Mouse (Mus musculus): Measurements from ENCODE around the gene Rpn1.

The Rpn1 gene

DNA sequence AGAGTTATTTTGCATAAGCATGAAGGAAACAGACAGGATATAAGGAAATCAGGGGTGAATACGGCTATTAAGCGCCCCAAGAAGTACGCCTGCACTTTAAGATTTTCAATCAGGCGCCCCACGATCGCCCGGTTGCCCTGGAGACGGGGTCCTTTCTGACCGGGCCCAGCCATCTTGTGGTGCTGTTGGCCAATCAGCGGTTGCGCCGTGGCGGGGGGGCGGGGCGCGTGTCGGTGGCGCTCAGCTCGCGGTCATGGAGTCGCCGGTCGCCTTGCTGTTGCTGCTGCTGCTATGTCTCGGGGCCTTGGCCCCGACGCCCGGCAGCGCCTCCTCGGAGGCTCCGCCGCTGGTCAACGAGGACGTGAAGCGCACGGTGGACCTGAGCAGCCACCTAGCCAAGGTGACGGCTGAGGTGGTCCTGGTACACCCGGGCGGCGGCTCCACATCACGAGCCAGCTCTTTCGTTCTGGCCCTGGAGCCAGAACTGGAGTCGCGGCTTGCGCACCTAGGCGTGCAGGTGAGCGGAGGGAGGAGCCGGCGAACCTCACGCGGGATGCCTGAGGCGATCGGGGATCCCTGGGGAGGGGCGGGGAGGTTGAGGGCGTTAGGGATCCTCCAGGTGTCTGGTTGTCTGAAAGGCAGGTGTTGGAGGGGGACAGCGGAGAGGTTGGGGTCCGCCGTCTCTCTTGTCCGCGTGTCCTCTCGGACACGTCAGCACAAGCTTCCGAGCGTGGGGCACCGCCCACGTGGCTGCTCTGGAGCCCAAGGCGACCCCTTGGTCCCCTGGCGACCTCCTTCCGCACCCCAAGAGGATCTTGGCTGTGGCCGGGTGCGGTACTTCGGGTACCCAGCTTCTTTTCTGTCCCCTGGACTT lies at the start of gene Rpn1:
Gene Rpn1, plus strand, starts transcription at position 205 of the 874 bp plus-strand sequence.
- DNase-seq = peak; percentile 99

DNA sequence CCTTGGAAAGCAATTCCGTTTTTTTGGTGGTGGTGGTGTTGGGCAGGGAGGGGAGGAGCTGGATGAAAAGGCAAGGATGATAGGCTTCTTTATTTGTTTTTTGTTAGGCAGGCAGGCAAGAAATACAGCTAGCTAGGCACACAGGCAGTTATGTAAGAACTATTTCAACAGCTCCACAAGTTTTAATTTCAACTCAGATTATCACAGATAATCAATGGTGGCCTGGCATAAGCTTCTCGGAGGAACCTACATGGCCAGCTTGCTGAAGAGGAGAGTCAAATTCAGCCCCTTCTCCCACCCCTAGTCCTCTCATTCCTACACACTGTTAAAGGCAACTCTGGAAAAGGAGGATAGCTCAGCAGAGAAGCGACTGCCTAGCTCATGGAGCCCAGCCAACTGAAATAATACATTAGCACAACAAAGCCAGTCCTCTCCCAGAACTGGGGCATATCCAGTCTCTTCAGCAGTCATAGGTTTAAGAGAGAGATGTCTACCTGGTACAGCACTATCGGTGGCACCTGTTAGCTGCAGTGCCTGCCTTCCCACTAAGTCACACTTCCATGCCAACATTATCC lies 46.7 kb upstream of the Rpn1 start:
- peak in 1 of 2 experiments; percentile 16 for DNase-seq

DNA sequence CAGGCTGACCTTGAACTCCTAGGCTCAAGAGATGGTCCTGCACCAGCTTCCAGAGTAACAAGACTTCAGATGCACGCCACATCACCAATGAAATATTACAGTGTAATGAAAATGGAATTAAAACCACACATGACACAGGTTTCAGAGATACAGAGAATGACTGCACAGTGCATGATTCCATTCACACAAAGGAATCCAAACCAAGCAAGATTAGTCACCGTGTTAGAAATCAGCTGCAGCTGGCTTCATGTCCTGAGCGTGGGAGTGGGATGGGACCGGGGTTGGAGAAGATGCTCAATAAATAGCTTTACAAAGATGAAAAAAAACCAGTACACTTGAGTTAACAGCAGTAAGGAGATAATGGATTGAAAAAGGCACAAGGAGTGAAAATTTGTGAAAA lies 44.9 kb upstream of the Rpn1 start:
- DNase-seq = no peak

DNA sequence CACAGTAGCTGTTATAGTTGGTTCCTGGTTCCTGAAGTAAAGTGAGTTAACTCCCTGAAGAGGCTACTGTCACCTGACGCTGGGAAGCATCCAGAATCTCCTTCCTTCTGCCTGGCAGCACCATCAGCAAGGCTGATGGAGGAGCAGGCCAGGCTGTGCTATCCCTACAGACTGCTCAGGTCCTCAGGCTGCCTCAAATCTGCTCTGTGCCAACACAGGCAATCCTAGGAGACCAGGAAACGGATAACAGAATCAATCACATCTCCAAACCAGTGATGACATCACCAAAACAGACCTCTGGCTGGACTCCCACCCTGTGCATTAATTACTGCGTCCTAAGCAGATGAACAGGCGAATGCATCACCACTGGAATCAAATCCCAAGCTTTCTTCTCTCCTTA lies 43.1 kb upstream of the Rpn1 start:
- peak; percentile 29 to 54 for DNase-seq

DNA sequence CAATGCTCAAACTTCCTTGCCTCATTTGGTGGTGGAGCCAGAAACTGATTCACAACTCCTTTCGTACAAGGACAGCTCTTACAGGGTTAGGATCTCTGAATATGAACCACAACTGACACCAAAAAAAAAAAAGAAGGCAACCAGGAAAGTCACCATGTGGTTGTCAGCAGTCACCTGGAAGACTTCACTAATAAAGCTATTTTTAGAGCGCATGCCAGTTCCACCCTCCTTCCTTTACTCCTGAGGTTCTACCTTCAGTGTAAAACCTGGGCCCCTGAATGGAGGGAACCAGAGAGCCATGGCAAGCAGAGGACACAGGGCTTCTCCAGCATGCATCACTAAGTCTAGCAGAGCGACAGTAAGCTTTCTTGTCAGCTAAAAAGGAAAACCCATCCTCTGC lies 41.9 kb upstream of the Rpn1 start:
- DNase-seq = peak in 1 of 2 experiments; percentile 35

DNA sequence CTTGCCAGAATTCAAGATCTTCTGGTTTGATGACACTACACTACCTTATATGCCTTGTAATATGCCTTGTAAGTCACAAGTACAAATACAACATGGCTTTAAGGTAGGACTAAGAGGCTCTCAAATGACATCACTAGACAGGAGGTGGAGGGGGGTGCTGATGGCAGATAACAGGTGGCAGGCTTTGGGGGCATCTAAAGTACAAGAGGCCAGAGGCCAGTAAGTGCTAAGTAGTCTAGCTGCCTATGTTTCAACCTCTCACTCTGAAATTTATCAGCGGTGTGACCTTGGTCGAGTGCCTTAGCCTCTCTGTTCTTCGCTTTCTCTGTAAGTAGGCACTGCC lies 40.1 kb upstream of the Rpn1 start:
- DNase-seq = no peak

DNA sequence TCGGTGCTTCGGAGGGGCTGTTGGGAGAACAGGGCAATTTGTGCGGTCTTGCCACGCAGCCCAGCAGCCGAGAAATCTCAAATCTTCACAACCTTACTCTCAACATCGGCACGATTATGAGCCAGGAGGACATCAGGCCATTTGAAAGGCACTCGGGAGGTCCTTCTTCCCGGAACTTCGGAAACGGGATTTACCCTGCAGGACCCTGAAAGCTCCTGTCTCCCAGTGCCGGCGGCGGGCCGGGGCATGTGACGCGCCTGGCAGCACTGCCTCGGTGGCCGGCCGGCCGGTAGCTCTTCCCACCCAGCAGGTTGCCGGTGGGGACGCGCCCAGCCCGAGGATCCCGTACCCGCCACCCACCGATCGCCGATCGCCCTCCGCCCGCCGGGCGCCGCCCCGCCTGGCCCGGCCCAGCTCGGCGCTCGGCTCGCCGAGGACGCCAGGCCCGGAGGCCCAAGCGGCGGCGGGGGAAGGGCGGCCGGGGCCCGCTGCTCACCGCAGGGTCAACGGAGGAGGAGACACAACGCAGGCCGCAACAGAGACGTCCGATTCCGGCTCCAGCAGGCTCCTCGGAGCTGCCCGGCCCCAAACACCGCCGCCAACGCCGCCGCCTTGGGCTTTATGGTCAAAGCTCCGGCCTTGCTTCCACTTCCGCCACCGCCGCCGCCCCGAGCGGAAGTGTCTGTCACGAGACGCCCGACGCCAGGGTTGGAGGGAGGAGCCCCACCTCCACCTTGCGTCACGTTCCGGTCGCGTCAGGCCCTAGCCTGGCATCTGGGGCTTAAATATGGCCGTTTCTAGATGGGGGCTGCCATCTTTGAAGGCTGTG lies 39.5 kb upstream of the Rpn1 start, which contains the start of gene Rab7:
Gene Rab7, minus strand, starts transcription at position 694 of the 829 bp plus-strand sequence.
- peak; percentile 96 for DNase-seq

DNA sequence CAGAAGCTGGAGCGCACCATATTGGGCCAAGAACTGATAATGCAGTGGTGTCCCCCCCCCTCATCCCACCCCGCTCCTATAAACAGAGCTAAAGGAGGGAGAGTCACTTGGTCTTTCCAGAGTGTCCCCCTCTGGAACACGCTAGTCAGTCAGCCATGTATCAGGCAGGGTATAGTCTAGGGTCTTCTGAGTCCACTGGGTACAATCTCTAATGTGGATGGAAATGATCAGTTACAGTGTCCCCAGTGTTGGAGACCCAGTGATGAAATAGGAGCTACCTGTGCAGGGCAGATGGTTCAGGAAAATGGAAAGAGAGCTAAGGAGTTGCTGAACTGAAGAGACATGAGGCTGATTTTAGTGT lies 38.9 kb upstream of the Rpn1 start:
- no peak for DNase-seq

DNA sequence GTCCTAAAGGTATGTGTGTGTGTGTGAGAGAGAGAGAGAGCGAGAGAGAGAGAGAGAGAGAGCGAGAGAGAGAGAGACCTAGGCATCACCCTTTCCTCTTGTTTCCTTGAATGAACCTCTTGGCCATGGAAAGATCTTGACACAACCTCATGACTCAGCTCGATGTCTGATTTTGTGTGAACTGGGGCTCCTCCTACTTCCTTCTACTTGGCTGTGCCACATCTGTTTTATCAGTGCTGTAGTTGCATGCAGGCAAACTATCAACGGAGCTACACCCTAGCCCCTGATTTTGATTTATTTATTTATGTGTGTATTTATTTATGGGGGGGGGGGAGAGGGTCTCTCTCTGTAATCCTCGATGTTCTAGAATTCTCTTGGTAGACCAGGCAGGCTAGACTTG lies 36.4 kb upstream of the Rpn1 start:
- DNase-seq = no peak

DNA sequence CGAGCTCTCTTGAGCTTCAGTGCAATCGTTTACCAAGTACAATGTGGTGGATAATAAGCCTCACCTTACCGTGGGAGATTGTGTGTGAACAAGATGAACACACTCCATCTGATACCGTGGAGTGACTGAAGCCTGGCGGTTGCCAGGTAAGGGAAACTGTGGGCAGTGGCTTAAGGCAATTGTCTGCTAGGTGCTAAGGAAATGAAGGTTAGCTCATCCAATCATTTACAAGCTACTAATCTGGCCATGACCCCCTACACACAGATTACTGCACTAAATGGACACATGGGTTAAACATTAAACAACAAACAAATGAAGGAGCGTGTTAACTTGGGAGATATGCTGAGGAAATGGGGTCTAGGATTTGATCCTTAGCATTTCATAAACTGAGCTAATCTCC lies 35.3 kb upstream of the Rpn1 start:
- DNase-seq = no peak

DNA sequence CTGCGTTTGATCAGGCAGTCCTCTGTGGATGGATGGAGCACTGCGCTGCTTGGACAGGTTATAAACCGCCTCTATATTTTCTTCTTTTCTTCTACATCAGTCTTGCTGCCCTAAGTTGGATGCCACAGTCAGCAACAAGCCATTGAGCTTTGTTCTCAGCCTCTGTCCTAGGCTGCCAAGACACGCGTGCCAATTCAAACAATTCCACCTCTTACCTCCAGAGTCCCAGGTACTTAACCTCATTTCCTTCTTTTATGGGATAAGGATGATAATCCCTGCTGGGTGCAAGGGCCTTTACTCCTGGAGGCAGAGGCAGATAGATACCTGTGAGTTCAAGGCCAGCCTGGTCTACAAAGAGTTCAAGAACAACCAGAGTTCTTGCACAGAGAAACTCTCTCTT lies 33.1 kb upstream of the Rpn1 start:
- DNase-seq = no peak

DNA sequence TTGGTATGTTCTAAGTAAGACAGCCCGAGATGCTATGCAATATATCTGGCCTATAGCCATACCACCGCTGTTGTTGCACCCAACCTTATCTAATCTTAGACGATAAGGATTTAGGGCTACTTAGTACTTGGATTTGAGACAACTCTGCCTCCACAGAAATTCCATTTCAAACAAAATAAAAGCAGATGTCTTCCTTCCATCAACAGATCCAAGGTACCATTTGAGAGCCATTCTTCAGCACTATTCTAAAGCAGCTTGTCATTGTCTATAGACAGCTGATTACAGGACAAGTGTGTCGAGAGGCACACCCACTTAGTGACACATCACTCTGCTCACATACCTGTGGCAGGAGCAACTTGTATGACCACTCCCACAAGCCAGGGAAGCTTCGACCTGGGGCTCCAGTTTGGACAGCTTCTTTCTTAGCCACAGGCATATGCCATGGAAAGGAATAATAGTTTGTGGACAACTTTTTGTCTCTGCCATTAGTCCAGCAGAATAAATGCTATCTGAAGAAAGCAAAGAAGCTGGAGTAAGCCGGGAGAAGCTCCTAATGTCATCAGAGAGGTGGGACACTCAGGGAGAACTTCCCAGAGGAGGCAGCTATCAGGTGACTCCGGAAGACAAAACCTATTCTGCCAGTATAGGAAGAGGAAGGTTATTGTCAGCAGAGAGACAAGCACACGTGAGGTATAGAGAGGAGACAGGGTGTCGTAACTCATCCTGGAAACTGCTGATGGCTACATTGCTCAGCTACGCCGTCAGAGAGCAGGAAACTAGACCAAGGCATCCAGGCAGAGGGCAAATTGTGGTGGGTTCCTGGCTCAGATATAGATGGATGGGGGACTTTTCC lies 30.8 kb upstream of the Rpn1 start:
- DNase-seq = no peak

DNA sequence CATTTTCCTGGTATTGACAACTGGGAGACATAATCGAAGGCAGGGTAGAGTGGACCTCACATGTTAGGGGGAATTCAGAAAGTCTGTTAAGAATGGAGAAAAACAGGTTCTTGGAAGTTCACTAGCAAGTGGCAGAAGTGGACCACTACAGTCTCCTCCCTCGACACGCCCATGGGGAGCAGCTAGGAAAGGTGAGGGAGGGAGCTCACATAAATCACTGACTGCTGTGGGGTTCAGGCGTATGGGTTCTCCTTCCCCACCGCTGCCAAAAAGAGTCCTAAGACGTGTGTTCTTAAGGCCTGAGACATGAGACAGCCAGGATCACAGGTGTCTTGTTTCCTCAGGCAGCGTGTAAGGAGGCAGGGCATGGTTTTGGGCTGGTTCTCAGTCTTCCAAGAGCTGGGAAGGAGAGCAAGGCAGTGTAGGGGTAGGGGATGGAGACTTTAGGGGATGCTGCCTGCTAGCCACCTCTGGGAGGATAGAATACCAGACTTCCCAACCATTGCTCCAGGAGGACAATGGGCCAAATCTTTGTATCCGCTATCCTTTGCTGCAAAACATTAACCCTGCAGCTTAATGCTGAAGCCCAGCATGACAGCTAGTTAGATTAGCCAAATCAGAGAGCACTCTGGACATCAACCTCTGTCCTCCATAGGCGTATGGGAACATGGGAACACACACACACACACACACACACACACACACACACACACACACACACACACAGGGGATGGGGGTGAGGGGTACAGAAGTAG lies 30.0 kb upstream of the Rpn1 start:
- no peak for DNase-seq

DNA sequence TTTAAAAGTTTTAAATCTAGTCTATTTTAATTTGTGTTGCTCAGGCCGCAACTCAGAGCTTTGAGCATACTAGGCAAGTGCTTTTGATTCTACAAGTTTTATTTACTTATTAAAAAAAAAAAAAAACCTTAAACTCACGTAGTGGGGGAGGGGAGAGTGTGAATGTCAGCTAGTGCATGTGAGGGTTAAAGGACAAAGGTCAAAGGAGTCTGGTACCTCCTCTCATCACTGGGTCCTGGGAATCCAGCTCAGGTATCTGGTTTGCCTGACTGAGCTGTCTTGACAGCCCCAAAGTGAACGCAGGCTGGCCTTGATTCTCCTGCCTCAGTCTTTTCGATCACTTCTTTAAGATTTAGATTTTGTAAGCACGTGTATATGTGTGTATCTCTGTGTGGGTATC lies 28.6 kb upstream of the Rpn1 start:
- DNase-seq = no peak

DNA sequence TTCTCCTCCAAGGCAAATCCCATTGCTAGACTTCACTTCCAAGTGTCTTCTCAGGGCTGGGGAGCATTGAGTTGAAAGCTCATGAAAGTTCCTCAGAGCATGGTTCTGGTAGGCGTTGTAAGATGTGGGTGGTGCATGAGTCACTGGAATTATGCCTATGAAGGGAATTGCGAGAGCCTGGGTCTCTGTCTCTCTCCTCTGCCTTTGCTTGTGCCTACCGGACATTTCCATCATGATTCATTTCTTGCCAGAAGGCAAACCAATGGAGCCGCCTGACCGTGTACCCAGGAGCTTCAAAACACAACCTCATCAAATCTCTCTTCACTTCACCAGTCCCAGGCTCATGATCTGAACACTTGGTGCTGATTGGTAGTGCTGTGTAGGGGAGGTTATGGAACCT lies 27.4 kb upstream of the Rpn1 start:
- no peak for DNase-seq

DNA sequence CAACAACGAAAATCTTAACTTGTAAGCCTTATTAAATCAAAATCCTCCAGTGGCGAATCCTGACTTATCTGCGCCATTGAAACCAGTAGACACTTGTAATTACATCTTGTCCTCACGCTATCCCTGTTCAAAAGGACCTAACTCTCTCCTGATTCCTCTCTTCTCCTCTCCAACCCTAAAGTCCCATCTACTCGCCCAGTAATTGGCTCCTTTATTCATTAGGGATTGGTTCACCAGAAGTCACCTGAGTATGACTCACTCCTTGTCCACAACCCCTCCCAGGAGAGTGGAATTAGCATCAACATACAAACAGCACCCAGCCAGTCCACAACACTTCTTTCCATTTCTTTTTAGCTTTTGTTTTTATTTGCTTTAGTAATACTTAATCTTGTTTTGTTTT lies 24.4 kb upstream of the Rpn1 start:
- no peak for DNase-seq

DNA sequence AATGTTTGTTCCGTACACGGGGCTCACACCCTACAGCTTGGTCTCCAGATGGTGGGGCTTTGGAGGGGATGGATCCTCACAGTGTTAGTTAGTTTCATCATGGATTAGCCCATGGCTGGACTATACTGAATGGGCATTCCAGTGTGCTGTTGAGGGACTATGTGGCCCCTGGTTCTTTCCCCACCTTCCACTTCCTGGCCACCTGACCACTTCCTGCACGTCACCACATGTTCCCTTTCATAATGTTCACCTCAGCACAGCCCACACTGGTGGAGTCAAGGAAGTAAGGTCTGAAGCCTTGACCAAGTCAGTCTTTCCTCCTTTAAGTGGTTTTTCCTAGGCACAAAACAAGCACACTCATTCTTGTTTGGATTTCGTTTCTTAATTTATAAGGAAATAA lies 23.7 kb upstream of the Rpn1 start:
- no peak for DNase-seq

DNA sequence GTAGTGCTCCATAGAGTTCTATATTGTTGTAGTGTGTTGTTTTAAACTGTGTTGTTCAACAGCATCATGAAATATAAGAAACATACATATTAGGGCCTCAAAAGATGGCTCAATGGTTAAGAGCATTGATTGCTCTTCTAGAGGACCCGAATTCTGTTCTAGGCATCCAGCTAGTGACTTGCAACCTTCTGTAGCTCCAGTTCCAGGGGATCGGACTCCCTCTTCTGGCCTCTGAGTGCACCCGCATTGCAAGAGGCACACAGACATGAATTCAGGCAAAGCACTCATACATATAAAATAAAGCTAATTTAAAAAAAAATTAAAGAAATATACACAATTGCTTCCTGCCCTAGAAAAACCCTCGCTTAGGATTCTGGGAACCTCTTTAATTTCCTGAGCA lies 22.9 kb upstream of the Rpn1 start:
- DNase-seq = no peak

DNA sequence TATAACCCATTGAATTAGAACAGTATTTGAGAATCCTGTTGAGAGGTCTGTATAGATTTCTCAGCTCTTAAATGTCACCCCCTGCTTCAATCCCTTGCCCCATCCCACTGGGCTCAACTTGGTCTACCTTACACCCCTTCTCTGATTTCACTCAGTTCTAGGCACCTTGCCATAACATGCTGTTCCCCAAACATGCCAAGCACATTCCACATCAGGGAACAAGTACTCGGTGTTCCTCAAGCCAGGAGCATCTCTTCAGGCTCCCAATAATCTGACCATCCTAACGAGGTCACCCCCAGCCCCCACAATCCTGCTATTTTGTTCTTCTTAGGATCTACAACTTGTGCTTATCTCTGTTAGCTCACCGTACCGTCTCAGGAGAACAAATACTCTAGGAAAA lies 21.9 kb upstream of the Rpn1 start:
- no peak for DNase-seq

DNA sequence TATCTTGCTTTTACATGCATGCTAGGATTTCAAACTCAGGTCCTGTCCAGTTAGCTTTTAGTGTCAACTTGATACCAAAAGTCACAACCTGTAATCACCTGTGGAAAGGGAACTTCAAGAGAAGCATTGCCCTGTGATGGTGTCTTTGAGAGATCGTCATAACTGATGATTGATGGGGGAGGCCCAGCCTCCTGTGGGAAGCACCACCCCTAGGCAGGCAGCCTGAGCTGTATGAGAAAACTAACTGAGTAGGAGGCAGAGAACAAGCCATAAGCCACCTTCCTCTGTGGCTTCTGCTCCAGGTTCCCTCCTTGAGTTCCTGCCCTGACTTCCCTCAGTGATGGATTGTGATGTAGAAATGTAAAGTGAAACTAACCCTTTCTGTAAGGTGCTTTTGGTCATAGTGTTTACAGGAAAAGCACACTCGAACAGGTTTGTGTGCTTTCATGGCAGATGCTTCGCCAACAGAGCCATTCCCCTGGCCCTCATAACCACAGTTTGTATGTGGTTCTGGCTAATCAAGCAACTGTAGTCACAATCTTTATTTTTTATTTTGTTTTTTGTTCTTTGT lies 20.1 kb upstream of the Rpn1 start:
- DNase-seq = no peak

DNA sequence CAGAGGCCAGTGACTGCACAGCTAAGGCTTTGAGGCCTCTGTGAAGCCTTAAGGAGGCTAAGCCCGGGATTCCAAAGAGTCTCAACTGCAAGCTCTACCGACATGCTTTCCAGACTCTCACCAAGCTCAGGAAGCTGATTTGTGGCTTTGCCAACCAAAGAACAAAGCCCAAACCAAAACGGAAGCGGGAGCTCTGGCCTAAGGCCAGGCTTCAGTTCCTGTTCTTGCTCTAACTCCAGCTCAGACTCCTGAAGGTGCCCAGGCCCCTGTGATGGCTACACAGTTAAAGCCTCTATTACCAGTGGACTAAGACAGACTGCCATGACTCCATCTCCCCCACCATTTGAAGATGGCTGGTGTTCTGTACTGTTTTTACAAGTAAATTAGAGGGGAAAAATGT lies 19.2 kb upstream of the Rpn1 start:
- peak in 1 of 2 experiments; percentile 11 for DNase-seq

DNA sequence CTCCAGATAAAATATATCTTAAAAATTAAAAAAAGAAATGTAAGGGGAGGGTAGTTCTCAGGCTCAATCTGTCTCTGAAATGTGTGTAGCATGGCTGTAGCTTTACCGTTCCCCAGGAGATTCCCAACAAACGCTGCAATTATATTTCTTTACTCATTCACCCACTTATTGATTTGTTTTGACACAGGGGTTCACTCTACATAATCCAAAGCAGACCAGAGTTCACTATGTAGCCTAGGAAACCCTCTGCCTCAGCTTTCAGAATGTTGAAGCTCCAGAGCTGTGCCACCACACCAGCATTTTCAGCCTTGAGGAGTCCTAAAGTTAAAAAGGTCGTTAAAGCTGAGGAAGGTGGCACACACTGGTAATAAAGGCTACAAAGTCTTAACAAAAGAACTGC lies 18.3 kb upstream of the Rpn1 start:
- DNase-seq = no peak
